Mouse (Mus musculus) heart, embryonic 15.5 days (tissue): ENCODE results near the gene Eif2b5. TPM values are rescaled to one million over a fixed set of nuclear protein-coding genes. Genes with fewer than 3 reads are reported as not detected.
A peak's percentile ranks its signal among the peaks of the same experiment; 100 is the strongest.
"Not testable (repeated sequence)": the region's sequence is repeated elsewhere in the genome, so short reads cannot be mapped to it uniquely, and the experiment has no call there.

Experiments
- ATAC-seq: fragments of 200-750 bp; cut with Nextera tagmentation; replicated peaks from 2 replicates; pipeline ENCODE4 v1.8.0; 2017; ENCODE audit warnings: low read depth, moderate TSS enrichment; ENCODE audit not compliant: insufficient number of reproducible peaks, insufficient read depth, low FRiP score
- H3K27ac ChIP-seq: fragments of 300-500 bp; sonication (generic); 2 replicates; pipeline ENCODE4 v1.5.1; 2015; ENCODE audit warnings: mild to moderate bottlenecking, inconsistent platforms
- H3K27me3 ChIP-seq: fragments of 300-500 bp; sonication (generic); 2 replicates; pipeline ENCODE4 v1.6.1; 2015; ENCODE audit warnings: inconsistent platforms
- H3K36me3 ChIP-seq: fragments of 300-500 bp; sonication (generic); 2 replicates; pipeline ENCODE4 v1.6.1; 2015; ENCODE audit warnings: mild to moderate bottlenecking, inconsistent platforms
- H3K4me1 ChIP-seq: fragments of 300-500 bp; sonication (generic); replicated peaks from 2 replicates; pipeline ENCODE4 v1.6.1; 2015; ENCODE audit warnings: inconsistent platforms
- H3K4me2 ChIP-seq: fragments of 300-500 bp; sonication (generic); 2 replicates; pipeline ENCODE4 v1.6.1; 2015; ENCODE audit warnings: inconsistent platforms, mild to moderate bottlenecking, moderate library complexity
- H3K4me3 ChIP-seq: fragments of 300-500 bp; sonication (generic); 2 replicates; pipeline ENCODE4 v1.5.1; 2015; ENCODE audit warnings: mild to moderate bottlenecking, inconsistent platforms
- H3K9ac ChIP-seq: fragments of 300-500 bp; sonication (generic); 2 replicates; pipeline ENCODE4 v1.6.1; 2015; ENCODE audit warnings: mild to moderate bottlenecking, inconsistent platforms
- H3K9me3 ChIP-seq: fragments of 300-500 bp; sonication (generic); replicated peaks from 2 replicates; pipeline ENCODE4 v1.6.1; 2016; ENCODE audit warnings: inconsistent platforms
- WGBS: fragments of 180-500 bp; shearing (Covaris S2); methylation state at CpG from one replicate; pipeline ENCODE4 v1.1.7; 2015; ENCODE audit warnings: mixed read lengths; 5-methylcytosine and 5-hydroxymethylcytosine counted together
- polyA plus RNA-seq: library from polyadenylated mRNA; unstranded; fragments of >200 nt; fragmentation: Nextera tagmentation; extraction: Ambion mirVana; gene quantifications from 2 replicates; pipeline ENCODE4 v1.2.1, GENCODE M21; 2015

Gene Eif2b5
- polyA plus RNA-seq, 1 experiment from 2014 or later: 66.6 TPM

GRCm38 (mm10) chr16:20476857-20477256, 21.8 kb upstream of the Eif2b5 start:
- peak; percentile 91 for ATAC-seq
- WGBS: 7% methylated on average over 1 of the region's 1 CpGs
- Histone ChIP-seq H3K4me2 (peak overlapping the region; percentile 13; the same call in 1 of the 2 replicates), H3K4me3 (no peak overlapping the region), H3K27ac (peak overlapping the region; percentile 92), H3K9me3 (no peaks in the 10 kb centered on the region), H3K9ac (no peak overlapping the region), H3K36me3 (no peaks in the 10 kb centered on the region), H3K4me1 (peaks cover 15% of the 10 kb centered on the region), H3K27me3 (no peaks in the 10 kb centered on the region)

GRCm38 (mm10) chr16:20477270-20477669, 21.3 kb upstream of the Eif2b5 start:
- no peak overlapping the region for H3K9ac ChIP-seq
- H3K4me3 ChIP-seq: no peak overlapping the region
- H3K4me2 ChIP-seq: peak overlapping the region; percentile 13; the same call in 1 of the 2 replicates
- ATAC-seq: peak; percentile 67
- 25% methylated on average over 3 of the region's 3 CpGs for WGBS
- no peaks in the 10 kb centered on the region for H3K27me3 ChIP-seq
- no peaks in the 10 kb centered on the region for H3K36me3 ChIP-seq
- no peaks in the 10 kb centered on the region for H3K9me3 ChIP-seq
- H3K27ac ChIP-seq: peak overlapping the region; percentile 92
- peaks cover 15% of the 10 kb centered on the region for H3K4me1 ChIP-seq

- no peak overlapping the region for H3K4me2 ChIP-seq
- H3K27me3 ChIP-seq: no peaks in the 10 kb centered on the region
- no peaks in the 10 kb centered on the region for H3K36me3 ChIP-seq
- ATAC-seq: no peak
- peaks cover 15% of the 10 kb centered on the region for H3K4me1 ChIP-seq
- no peak overlapping the region for H3K4me3 ChIP-seq
- H3K9ac ChIP-seq: no peak overlapping the region
- H3K27ac ChIP-seq: no peak overlapping the region
- no peaks in the 10 kb centered on the region for H3K9me3 ChIP-seq
- WGBS: 47% methylated on average over 2 of the region's 2 CpGs
These were observed 20.1 kb upstream of the Eif2b5 start for GRCm38 (mm10) chr16:20478504-20478903.

GRCm38 (mm10) chr16:20479026-20479760, 19.4 kb upstream of the Eif2b5 start:
- not testable (repeated sequence) for H3K27ac ChIP-seq, H3K9ac ChIP-seq

GRCm38 (mm10) chr16:20480115-20480514, 18.5 kb upstream of the Eif2b5 start:
- 50% methylated on average over 3 of the region's 3 CpGs for WGBS

More at GRCm38 (mm10) chr16:20479026-20479760, 19.4 kb upstream of the Eif2b5 start:
- H3K27me3 ChIP-seq, H3K9me3 ChIP-seq, H3K4me2 ChIP-seq, H3K4me3 ChIP-seq, H3K36me3 ChIP-seq, ATAC-seq: not testable (repeated sequence)
- 86% methylated on average over 12 of the region's 12 CpGs for WGBS
- peaks cover 14% of the 10 kb centered on the region for H3K4me1 ChIP-seq

GRCm38 (mm10) chr16:20481746-20482145, 16.9 kb upstream of the Eif2b5 start:
- Histone ChIP-seq H3K4me2 (no peak overlapping the region), H3K4me1 (peaks cover 9% of the 10 kb centered on the region), H3K36me3 (no peaks in the 10 kb centered on the region), H3K27me3 (no peaks in the 10 kb centered on the region), H3K9me3 (no peaks in the 10 kb centered on the region), H3K9ac (no peak overlapping the region), H3K4me3 (no peak overlapping the region), H3K27ac (no peak overlapping the region)
- no peak for ATAC-seq
- 69% methylated on average over 2 of the region's 2 CpGs for WGBS

More at GRCm38 (mm10) chr16:20480115-20480514, 18.5 kb upstream of the Eif2b5 start:
- Histone ChIP-seq H3K4me2 (no peak overlapping the region), H3K27ac (no peak overlapping the region), H3K9ac (no peak overlapping the region), H3K4me3 (no peak overlapping the region), H3K36me3 (no peaks in the 10 kb centered on the region), H3K9me3 (no peaks in the 10 kb centered on the region), H3K4me1 (peaks cover 13% of the 10 kb centered on the region), H3K27me3 (no peaks in the 10 kb centered on the region)
- no peak for ATAC-seq

- H3K9ac ChIP-seq, H3K4me2 ChIP-seq, H3K4me1 ChIP-seq, ATAC-seq, H3K27me3 ChIP-seq, H3K36me3 ChIP-seq, H3K9me3 ChIP-seq, H3K4me3 ChIP-seq, H3K27ac ChIP-seq: not testable (repeated sequence)
- WGBS: 90% methylated on average over 7 of the region's 7 CpGs
These were observed 14.9 kb upstream of the Eif2b5 start for GRCm38 (mm10) chr16:20483716-20484115.

GRCm38 (mm10) chr16:20485061-20485460, 13.6 kb upstream of the Eif2b5 start:
- Histone ChIP-seq H3K27ac (no peak overlapping the region), H3K4me1 (no peaks in the 10 kb centered on the region), H3K9me3 (no peaks in the 10 kb centered on the region), H3K4me2 (no peak overlapping the region), H3K4me3 (no peak overlapping the region), H3K27me3 (no peaks in the 10 kb centered on the region), H3K9ac (no peak overlapping the region), H3K36me3 (no peaks in the 10 kb centered on the region)
- no peak for ATAC-seq
- WGBS: 47% methylated on average over 4 of the region's 4 CpGs

- WGBS: 63% methylated on average over 3 of the region's 3 CpGs
- no peak overlapping the region for H3K4me2 ChIP-seq
- H3K9me3 ChIP-seq: no peaks in the 10 kb centered on the region
- no peak overlapping the region for H3K4me3 ChIP-seq
- H3K27ac ChIP-seq: no peak overlapping the region
- H3K27me3 ChIP-seq: no peaks in the 10 kb centered on the region
- no peaks in the 10 kb centered on the region for H3K4me1 ChIP-seq
- H3K9ac ChIP-seq: no peak overlapping the region
- ATAC-seq: no peak
- no peaks in the 10 kb centered on the region for H3K36me3 ChIP-seq
These were observed 12.6 kb upstream of the Eif2b5 start for GRCm38 (mm10) chr16:20486048-20486447.

- 80% methylated on average over 1 of the region's 1 CpGs for WGBS
- no peaks in the 10 kb centered on the region for H3K27me3 ChIP-seq
- H3K4me3 ChIP-seq: no peak overlapping the region
- no peaks in the 10 kb centered on the region for H3K36me3 ChIP-seq
- H3K4me1 ChIP-seq: no peaks in the 10 kb centered on the region
- H3K9me3 ChIP-seq: no peaks in the 10 kb centered on the region
- H3K4me2 ChIP-seq: no peak overlapping the region
- no peak overlapping the region for H3K27ac ChIP-seq
- no peak for ATAC-seq
- no peak overlapping the region for H3K9ac ChIP-seq
These were observed 10.5 kb upstream of the Eif2b5 start for GRCm38 (mm10) chr16:20488151-20488550.

- not testable (repeated sequence) for H3K36me3 ChIP-seq, H3K4me1 ChIP-seq, H3K4me2 ChIP-seq, H3K9ac ChIP-seq, H3K4me3 ChIP-seq, ATAC-seq, H3K27ac ChIP-seq, H3K27me3 ChIP-seq, H3K9me3 ChIP-seq
- WGBS: 85% methylated on average over 9 of the region's 9 CpGs
These were observed 9.9 kb upstream of the Eif2b5 start for GRCm38 (mm10) chr16:20488751-20489150.

GRCm38 (mm10) chr16:20489233-20489632, 9.4 kb upstream of the Eif2b5 start:
- no peaks in the 10 kb centered on the region for H3K4me1 ChIP-seq
- 69% methylated on average over 2 of the region's 2 CpGs for WGBS
- no peak overlapping the region for H3K27ac ChIP-seq
- no peak overlapping the region for H3K4me3 ChIP-seq
- no peak overlapping the region for H3K4me2 ChIP-seq
- no peaks in the 10 kb centered on the region for H3K9me3 ChIP-seq
- no peaks in the 10 kb centered on the region for H3K36me3 ChIP-seq
- H3K27me3 ChIP-seq: no peaks in the 10 kb centered on the region
- no peak for ATAC-seq
- no peak overlapping the region for H3K9ac ChIP-seq
